Mouse (Mus musculus) MEL (cell line): Measurements from ENCODE around the gene Cobl. TPM values are rescaled to one million over a fixed set of nuclear protein-coding genes. Genes with fewer than 3 reads are reported as not detected.

Source experiments
- DNase-seq: peaks from one replicate; pipeline ENCODE4 v3.0.0; 2011; ENCODE audit warnings: low read depth, low spot score
- H3K27ac ChIP-seq: 2 replicates; pipeline ENCODE4 v1.5.1; 2012; ENCODE audit warnings: low read depth, mild to moderate bottlenecking, control low read depth, low read length, moderate library complexity; ENCODE audit not compliant: control insufficient read depth
- H3K27me3 ChIP-seq, 2 experiments: fragments of 150-350 bp in 1 of 2; sonication (generic) in 1 of 2; 2 replicates each; pipeline ENCODE4 v1.6.1; 2012; ENCODE audit warnings: low read length in 2 of 2, mild to moderate bottlenecking in 2 of 2, improper control_type of control experiment in 1 of 2, moderate library complexity in 1 of 2; ENCODE audit not compliant: insufficient read depth in 2 of 2, control insufficient read depth in 1 of 2
- H3K36me3 ChIP-seq, 2 experiments: 2 replicates each; pipeline ENCODE4 v1.6.1; 2012 to 2014; ENCODE audit warnings: low read length in 2 of 2, improper control_type of control experiment in 1 of 2, inconsistent platforms in 1 of 2, mild to moderate bottlenecking in 1 of 2; ENCODE audit not compliant: insufficient read depth in 2 of 2, control insufficient read depth in 1 of 2
- H3K4me1 ChIP-seq, 2 experiments: fragments of 150-350 bp in 1 of 2; sonication (generic) in 1 of 2; 2 replicates each; pipeline ENCODE4 v1.6.1; 2012; ENCODE audit warnings: low read length in 2 of 2, improper control_type of control experiment in 1 of 2, mild to moderate bottlenecking in 1 of 2; ENCODE audit not compliant: insufficient read depth in 2 of 2, control insufficient read depth in 1 of 2
- H3K4me3 ChIP-seq, 2 experiments: fragments of 150-350 bp in 1 of 2; sonication (generic) in 1 of 2; 2 replicates each; pipeline ENCODE4 v1.5.1; 2012; ENCODE audit warnings: low read depth in 2 of 2, low read length in 2 of 2, mild to moderate bottlenecking in 2 of 2, moderate library complexity in 2 of 2, control low read depth in 1 of 2, improper control_type of control experiment in 1 of 2; ENCODE audit not compliant: control insufficient read depth in 1 of 2, insufficient read depth in 1 of 2
- H3K79me2 ChIP-seq: 2 replicates; pipeline ENCODE4 v1.6.1; 2012; ENCODE audit warnings: mild to moderate bottlenecking, low read length, moderate library complexity; ENCODE audit not compliant: control insufficient read depth, poor library complexity, insufficient read depth
- H3K9ac ChIP-seq: 2 replicates; pipeline ENCODE4 v1.6.1; 2012; ENCODE audit warnings: low read depth, mild to moderate bottlenecking, control low read depth, low read length, moderate library complexity; ENCODE audit not compliant: control insufficient read depth, poor library complexity, severe bottlenecking
- H3K9me3 ChIP-seq: fragments of 150-350 bp; sonication (generic); replicated peaks from 2 replicates; pipeline ENCODE4 v1.6.1; 2012; ENCODE audit warnings: mild to moderate bottlenecking, low read length, improper control_type of control experiment, moderate library complexity; ENCODE audit not compliant: insufficient read depth
- CHD1 ChIP-seq: IDR thresholded peaks from 2 replicates; pipeline ENCODE4 v1.6.1; 2012; ENCODE audit warnings: low read depth, mild to moderate bottlenecking, inconsistent platforms, low read length, improper control_type of control experiment
- CTCF ChIP-seq, 3 experiments: IDR thresholded peaks in 2 of 3; conservative IDR thresholded peaks in 1 of 3; 2 replicates each; pipeline ENCODE4 v1.5.1; 2011 to 2012; ENCODE audit warnings: low read length in 3 of 3, low read depth in 2 of 3, mild to moderate bottlenecking in 2 of 3, improper control_type of control experiment in 1 of 3, inconsistent platforms in 1 of 3, mixed read lengths in 1 of 3, moderate library complexity in 1 of 3; ENCODE audit not compliant: control insufficient read depth in 1 of 3, insufficient read depth in 1 of 3, poor library complexity in 1 of 3, severe bottlenecking in 1 of 3
- KAT2A ChIP-seq: conservative IDR thresholded peaks from 2 replicates; pipeline ENCODE4 v1.6.1; 2012; ENCODE audit warnings: low read depth, low read length, improper control_type of control experiment, inconsistent platforms
- MAFK ChIP-seq: IDR thresholded peaks from 2 replicates; pipeline ENCODE4 v1.6.1; 2011; ENCODE audit warnings: low read depth, mild to moderate bottlenecking, low read length, improper control_type of control experiment, borderline replicate concordance
- MAX ChIP-seq: IDR thresholded peaks from 2 replicates; pipeline ENCODE4 v1.6.1; 2011; ENCODE audit warnings: low read length, improper control_type of control experiment
- MAZ ChIP-seq: IDR thresholded peaks from 2 replicates; pipeline ENCODE4 v1.6.1; 2012; ENCODE audit warnings: low read depth, mild to moderate bottlenecking, inconsistent platforms, low read length, improper control_type of control experiment
- MEF2A ChIP-seq: IDR thresholded peaks from 2 replicates; pipeline ENCODE4 v1.6.1; 2014; ENCODE audit warnings: low read depth, mild to moderate bottlenecking, inconsistent platforms, low read length, improper control_type of control experiment; ENCODE audit not compliant: poor library complexity, insufficient replicate concordance, severe bottlenecking; ENCODE audit errors: extremely low read depth
- MYC ChIP-seq: IDR thresholded peaks from 2 replicates; pipeline ENCODE4 v1.6.1; 2011; ENCODE audit warnings: low read depth, mild to moderate bottlenecking, low read length, improper control_type of control experiment, moderate library complexity
- NELFE ChIP-seq: IDR thresholded peaks from 2 replicates; pipeline ENCODE4 v1.6.1; 2011; ENCODE audit warnings: low read depth, low read length, improper control_type of control experiment
- NRF1 ChIP-seq: IDR thresholded peaks from 2 replicates; pipeline ENCODE4 v1.6.1; 2014; ENCODE audit warnings: low read depth, mild to moderate bottlenecking, inconsistent platforms, low read length, improper control_type of control experiment, moderate library complexity; ENCODE audit not compliant: poor library complexity, insufficient read depth, severe bottlenecking
- POLR2AphosphoS5 ChIP-seq: IDR thresholded peaks from 2 replicates; pipeline ENCODE4 v1.6.1; 2012; ENCODE audit warnings: low read depth, borderline replicate concordance, mild to moderate bottlenecking, inconsistent platforms, low read length, moderate library complexity, mixed read lengths
- SIN3A ChIP-seq: IDR thresholded peaks from 2 replicates; pipeline ENCODE4 v1.6.1; 2012; ENCODE audit warnings: low read length, improper control_type of control experiment, inconsistent platforms
- UBTF ChIP-seq: IDR thresholded peaks from 2 replicates; pipeline ENCODE4 v1.6.1; 2012; ENCODE audit warnings: low read depth, mild to moderate bottlenecking, inconsistent platforms, low read length, improper control_type of control experiment, moderate library complexity, borderline replicate concordance; ENCODE audit not compliant: insufficient read depth
- USF1 ChIP-seq: IDR thresholded peaks from 2 replicates; pipeline ENCODE4 v1.6.1; 2014; ENCODE audit warnings: low read depth, mild to moderate bottlenecking, inconsistent platforms, low read length, improper control_type of control experiment, moderate library complexity
- USF2 ChIP-seq, 2 experiments: IDR thresholded peaks; 2 replicates each; pipeline ENCODE4 v1.6.1; 2011 to 2012; ENCODE audit warnings: improper control_type of control experiment in 2 of 2, low read length in 2 of 2, borderline replicate concordance in 1 of 2, inconsistent platforms in 1 of 2, low read depth in 1 of 2, mild to moderate bottlenecking in 1 of 2; ENCODE audit not compliant: insufficient read depth in 1 of 2
- ZC3H11A ChIP-seq: IDR thresholded peaks from 2 replicates; pipeline ENCODE4 v1.6.1; 2012; ENCODE audit warnings: low read depth, mild to moderate bottlenecking, inconsistent platforms, low read length, improper control_type of control experiment
- ZKSCAN1 ChIP-seq: IDR thresholded peaks from 2 replicates; pipeline ENCODE4 v1.6.1; 2012; ENCODE audit warnings: low read depth, mild to moderate bottlenecking, inconsistent platforms, low read length, improper control_type of control experiment, moderate library complexity
- polyA plus RNA-seq, 2 experiments: library from polyadenylated mRNA; stranded (reverse) in 1 of 2; unstranded in 1 of 2; fragments of >175 nt in 1 of 2; fragments of >200 nt in 1 of 2; gene quantifications; 2 replicates each; pipeline versions ENCODE4 v1.2.1 to v1.2.4; 2012; ENCODE audit warnings: low replicate concordance in 2 of 2, low read depth in 1 of 2; ENCODE audit not compliant: insufficient read length in 2 of 2, insufficient read depth in 1 of 2, missing spikeins in 1 of 2
- total RNA-seq: library from RNA; depleted of rRNA; stranded (reverse); fragments of 300-350 nt; gene quantifications from 2 replicates; pipeline ENCODE4 v1.2.3, GENCODE M21; 2012

The Cobl gene
- total and polyA plus RNA-seq, 3 experiments = not detected

GRCm38 (mm10) chr11:12198017-12198416 is 266.7 kb downstream of the Cobl start:
- no peaks in the 10 kb centered on the region for H3K4me1 ChIP-seq
- DNase-seq = no peak
- H3K79me2 ChIP-seq = no peaks in the 10 kb centered on the region
- H3K36me3 ChIP-seq = no peaks in the 10 kb centered on the region
- no peaks in the 10 kb centered on the region for H3K9me3 ChIP-seq
- TF ChIP-seq ZKSCAN1 (no peak), KAT2A (no peak), USF2 (IDR thresholded peaks at IDR 0.05; ENCODE audit: borderline replicate concordance in 1 of 2, insufficient read depth in 1 of 2, low read depth in 1 of 2, low read length in 2 of 2) (no peak), MAZ (no peak), MAX (no peak), MYC (no peak), MEF2A (no peak), SIN3A (no peak), CHD1 (no peak), POLR2AphosphoS5 (no peak), UBTF (no peak)
- no peak overlapping the region for H3K4me3 ChIP-seq
- no peak overlapping the region for H3K9ac ChIP-seq
- H3K27ac ChIP-seq = no peak overlapping the region
- H3K27me3 ChIP-seq = no peaks in the 10 kb centered on the region; a peak in 1 of 4 replicates

GRCm38 (mm10) chr11:12197542-12197941 is 267.2 kb downstream of the Cobl start:
- TF ChIP-seq CHD1 = no peak
- Histone ChIP-seq H3K79me2 (no peaks in the 10 kb centered on the region), H3K9ac (no peak overlapping the region), H3K9me3 (no peaks in the 10 kb centered on the region), H3K4me1 (no peaks in the 10 kb centered on the region), H3K4me3 (no peak overlapping the region), H3K27ac (no peak overlapping the region), H3K27me3 (no peaks in the 10 kb centered on the region; a peak in 1 of 4 replicates), H3K36me3 (no peaks in the 10 kb centered on the region)
- no peak for DNase-seq

GRCm38 (mm10) chr11:12195390-12195789 is 269.4 kb downstream of the Cobl start:
- no peaks in the 10 kb centered on the region for H3K36me3 ChIP-seq
- H3K27ac ChIP-seq = no peak overlapping the region
- TF ChIP-seq MAFK (no peak), CTCF (IDR thresholded peaks at IDR 0.05 in 2 of 3, conservative IDR thresholded peaks at IDR 0.05 in 1 of 3; ENCODE audit: control insufficient read depth in 1 of 3, insufficient read depth in 1 of 3, low read depth in 2 of 3, low read length in 3 of 3, poor library complexity in 1 of 3, severe bottlenecking in 1 of 3) (no peak), ZC3H11A (no peak), NRF1 (no peak), NELFE (no peak), USF1 (no peak), SIN3A (no peak)
- TF ChIP-seq, all 39 proteins: peak for 0

More at GRCm38 (mm10) chr11:12195390-12195789, 269.4 kb downstream of the Cobl start:
- H3K4me1 ChIP-seq = no peaks in the 10 kb centered on the region
- no peaks in the 10 kb centered on the region for H3K79me2 ChIP-seq
- no peak overlapping the region for H3K4me3 ChIP-seq
- DNase-seq = no peak
- H3K9ac ChIP-seq = no peak overlapping the region
- H3K27me3 ChIP-seq = no peaks in the 10 kb centered on the region; a peak in 1 of 4 replicates
- H3K9me3 ChIP-seq = no peaks in the 10 kb centered on the region
